Mouse (Mus musculus) layer of hippocampus, adult 18-20 months (tissue): ENCODE data around the gene Commd1. TPM values are rescaled to one million over a fixed set of nuclear protein-coding genes. Genes with fewer than 3 reads are reported as not detected.

Experiments used
- DNase-seq, 2 experiments: peaks; one replicate each; pipeline ENCODE4 v3.0.0; 2022; ENCODE audit warnings: low spot score in 2 of 2
- total RNA-seq, 2 experiments: library from RNA; stranded (reverse); gene quantifications; 2 replicates each; pipeline ENCODE4 v1.2.3; 2021

Gene Commd1
- total RNA-seq, 2 experiments from 2014 or later = 58.4 to 63.7 TPM

DNA sequence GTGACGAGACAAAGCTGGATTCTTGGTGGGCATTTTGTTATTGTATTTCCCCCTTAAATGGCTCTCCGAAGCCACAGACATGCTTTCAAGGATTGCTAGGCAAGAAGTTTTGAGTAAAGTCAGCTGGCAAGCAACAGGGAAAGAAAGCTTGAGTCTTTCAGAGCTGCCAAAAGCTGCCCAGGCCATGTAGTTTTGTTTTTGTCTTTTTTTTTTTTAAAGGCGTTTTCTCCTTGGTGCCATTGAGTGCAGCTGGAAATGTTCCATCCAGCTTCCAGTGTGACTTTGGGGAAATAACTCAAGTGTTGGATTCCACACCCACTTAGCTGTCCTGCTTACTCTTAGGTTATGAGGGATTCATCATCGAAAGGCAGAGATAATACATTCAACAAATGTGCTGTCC lies 120.9 kb downstream of the Commd1 start:
- no peak for DNase-seq

DNA sequence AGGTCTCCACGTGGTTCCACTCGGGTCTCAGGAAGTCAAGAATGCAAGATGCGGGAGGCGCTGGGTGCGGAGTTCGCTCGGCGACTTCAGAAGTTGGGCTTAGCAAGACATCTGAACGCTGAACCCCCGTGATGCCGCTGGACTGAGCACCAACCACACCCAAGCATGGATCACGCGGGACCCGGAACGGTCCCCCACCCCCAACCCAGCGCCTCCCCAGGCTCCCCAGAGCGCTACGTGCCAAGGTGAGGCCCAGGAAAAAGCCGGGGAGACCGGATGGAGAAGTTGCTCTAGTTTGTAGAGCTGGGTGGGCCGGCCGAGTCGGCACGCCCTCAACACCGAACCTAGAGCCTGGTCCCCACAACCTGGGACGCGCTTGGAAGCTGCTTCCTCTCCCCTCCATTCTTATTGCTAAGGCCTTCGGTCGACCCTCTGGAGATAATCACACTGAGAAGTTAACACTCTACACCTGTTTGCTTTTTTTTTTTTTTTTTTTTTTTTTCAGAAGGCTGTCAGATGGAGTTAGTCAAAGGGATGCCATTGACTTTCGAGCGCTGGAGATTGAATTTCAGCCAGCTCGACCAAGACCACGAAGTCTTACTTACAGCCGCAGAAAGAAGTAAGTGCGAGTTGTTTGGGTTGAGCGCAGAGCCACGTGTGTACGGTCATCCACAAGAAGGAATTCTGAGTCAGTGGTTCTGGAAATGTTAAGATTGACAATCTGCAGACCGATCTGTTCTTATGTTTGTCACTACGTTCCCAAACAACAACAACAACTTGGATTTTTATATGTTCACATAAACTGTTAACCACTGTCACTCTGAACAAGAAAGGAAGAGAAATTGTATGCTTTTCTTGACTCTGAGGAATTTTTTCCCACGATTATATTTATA lies 121.6 kb downstream of the Commd1 start, which contains the start of gene B3gnt2:
TSS of gene B3gnt2 (minus strand) at position 627 of the 893 bp plus-strand sequence.
- no peak for DNase-seq

DNA sequence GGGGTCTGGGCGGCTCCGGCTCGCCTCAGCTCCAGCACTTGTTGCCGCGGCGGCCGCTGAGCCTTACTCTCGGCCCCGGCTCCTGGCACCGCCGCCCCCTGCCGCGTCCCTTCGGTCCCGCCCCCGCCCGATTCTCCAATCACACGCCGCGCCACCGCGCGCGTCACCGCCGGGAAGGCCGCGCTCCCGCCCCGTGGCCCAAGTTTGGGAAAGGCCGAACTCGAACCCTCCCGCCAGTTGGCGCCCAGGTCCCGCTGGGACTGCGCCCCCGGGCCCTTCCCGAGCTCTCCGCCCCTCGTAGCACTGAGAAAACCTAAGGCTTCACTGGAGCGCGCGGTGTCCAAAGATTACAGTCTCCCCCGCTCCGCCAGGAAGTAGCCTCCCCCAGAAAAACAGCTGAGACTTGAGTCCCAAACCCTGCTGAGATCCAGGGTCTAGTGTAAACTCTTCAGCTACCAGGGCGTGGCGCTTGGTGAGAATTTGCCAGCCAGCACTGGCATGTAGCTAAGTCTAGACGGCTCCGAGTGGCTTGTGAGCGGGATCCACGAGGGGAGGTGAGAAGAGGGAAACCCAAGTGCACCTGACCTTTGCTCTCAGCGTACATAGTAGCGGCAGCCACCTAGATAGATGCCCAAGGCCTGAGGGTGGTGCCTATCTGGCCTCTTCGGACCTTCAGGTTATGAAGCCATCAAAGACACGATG lies 122.4 kb downstream of the Commd1 start:
- peak; percentile 69 to 82 for DNase-seq

DNA sequence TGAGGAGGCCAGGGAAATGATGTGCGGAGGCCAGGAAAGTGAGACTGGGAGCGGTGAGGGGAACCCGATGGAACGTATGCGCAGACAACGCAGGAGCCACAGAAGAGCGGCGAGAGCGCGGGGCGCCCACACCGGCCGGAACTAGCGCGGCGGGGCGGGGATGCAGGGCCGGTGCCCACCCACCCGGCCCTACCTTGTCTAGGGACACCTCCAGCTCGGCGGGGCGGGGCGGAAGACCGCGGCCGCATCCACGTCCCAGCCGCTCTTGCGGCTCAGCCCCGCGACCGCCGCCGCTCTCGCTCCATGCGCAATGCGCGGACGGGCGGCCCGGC lies 122.9 kb downstream of the Commd1 start:
- no peak for DNase-seq

DNA sequence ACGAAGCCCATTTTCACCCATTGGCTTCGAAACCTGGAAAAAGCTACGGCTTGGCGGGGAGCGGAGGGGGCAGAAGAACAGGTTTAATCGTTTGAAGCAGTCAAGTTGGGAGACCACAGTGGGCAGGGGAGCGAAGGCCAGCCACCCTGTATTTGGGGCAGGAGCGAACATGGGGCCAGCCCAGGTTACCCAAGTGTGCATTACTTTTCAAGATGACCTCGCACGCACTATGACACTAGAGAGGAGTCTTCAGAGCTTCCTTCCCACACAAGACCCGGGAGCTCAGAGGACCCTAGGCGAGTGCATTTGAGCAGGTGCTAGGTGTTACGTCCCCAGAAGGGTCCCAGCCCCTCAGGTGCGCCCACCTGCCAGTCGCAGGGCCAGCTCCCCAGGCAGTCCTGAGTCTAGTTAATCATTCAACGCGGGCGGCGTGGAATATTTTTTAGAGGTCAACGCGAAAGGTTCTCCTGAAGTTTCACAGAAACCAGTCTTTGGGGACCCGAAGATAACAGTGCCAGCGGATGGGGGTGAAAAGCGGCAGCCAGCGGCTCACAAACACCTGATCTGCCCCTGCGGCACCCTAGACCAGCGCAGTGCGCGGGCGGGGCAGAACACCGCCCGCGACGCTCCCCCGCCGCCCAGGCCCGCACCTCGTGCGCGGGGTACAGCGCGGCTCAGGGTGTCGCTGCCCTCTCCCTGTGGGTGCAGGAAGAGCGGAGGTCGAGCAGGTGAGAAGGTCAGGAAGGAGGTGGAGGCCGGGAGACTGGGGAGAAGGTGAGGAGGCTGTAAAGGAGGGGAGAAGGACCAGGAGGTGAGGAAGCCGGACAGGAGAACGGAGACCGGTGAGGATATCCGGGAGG lies 123.5 kb downstream of the Commd1 start:
- DNase-seq = no peak

DNA sequence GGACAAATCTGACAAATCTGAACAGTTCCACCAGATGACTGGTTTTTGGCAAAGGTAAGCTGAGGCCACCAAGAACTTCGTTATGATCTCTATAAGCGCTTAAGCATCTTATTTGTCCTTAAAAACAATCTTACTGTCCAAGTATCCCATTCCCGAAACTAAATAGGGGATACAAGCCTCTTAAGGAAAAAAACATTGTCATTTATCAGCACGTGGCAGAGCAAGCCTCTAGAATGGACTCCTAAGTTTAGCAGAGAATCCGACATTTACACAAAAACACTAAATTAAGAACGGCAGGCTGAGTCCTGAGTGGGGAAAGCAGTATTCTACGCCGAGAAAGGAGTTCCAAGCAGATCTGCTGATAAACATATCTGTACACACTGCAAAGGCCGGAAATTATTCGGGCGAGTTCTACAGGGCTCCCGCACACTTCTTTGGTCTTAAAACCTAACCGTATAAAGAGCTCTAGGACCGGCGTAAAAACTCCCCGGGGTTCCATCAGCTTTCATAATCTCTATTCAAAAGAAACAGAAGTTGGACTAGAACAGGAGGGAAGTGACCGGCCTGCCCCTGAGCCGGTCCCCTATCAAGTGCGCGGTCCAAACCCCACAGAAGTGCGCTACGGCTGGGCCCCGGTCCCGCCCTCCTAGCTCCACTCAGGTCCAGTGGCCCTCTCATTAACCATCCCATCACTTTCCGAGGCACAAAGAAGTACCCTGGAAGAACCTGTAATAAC lies 124.3 kb downstream of the Commd1 start:
- DNase-seq = no peak

DNA sequence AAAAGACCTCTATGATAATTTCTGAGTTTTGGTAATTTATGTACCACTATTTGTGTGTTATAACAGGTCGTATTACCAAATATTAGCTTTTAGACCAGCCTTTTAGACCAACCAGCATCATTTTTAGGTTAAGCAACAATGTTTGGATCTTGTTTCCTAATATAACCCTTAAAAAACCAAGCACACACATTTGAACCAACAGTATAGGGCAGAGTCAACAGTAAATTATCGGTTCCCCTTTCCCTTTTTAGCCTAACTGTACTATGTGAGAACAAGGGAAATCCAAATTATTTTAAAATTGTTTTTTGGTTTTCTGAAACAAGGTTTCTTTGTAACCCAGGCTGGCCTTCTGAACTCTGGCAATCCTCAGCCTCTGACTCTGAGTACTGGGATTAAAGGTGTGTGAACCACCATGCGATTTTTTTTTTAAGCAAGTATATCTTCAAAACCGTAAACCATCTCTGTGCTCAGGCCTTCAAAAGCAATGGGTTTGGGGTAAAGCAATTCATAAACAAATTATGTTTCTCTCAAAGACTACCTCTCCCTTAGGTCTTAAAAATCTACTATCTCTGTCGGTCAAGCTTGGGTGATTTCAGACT lies 125.0 kb downstream of the Commd1 start:
- DNase-seq = no peak

DNA sequence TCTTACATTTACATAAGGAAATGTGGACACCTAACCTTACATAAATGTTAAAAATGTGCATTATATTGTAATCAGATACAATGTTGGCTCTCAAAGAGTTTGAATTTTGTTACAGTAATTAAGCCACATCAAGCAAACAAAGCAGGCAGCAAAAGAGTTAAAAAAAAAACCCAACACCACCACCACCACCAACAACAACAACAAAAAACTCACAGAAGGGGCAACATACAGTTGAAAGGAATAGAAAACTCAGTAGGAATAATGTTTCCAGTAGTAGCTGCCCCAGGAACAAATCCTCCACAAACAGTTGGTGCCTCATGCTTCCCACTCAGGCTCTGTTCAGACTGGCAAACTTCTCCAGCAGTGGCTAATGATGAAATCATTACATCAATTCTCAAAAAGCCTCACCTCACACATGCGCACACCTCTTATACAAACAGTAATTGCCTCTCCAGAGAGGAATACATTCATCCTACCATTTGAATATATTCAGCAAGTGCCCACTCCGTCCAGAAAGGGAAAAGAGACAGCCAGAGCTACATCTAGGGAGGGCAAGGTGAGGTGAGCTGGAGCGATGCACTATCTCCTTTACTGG lies 125.7 kb downstream of the Commd1 start:
- peak; percentile 43 to 67 for DNase-seq

DNA sequence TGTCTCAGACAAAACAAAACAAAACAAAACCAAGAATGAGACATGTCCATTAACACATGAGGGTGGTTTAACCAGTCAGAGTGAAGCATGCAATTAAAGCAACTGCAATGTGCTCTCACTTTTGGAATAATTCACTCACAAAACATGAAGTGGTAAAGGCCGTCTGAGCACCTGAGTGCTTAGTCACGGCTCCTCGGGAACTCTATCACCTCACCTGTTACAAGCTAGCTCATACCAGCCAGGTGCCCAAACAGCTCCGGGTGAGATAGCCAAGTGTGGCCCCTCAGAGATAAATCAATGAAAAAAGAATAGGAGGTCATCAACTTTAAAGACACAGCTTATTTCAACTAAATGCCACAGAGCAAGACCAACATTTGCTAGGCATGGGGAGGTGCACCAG lies 127.6 kb downstream of the Commd1 start:
- no peak for DNase-seq

DNA sequence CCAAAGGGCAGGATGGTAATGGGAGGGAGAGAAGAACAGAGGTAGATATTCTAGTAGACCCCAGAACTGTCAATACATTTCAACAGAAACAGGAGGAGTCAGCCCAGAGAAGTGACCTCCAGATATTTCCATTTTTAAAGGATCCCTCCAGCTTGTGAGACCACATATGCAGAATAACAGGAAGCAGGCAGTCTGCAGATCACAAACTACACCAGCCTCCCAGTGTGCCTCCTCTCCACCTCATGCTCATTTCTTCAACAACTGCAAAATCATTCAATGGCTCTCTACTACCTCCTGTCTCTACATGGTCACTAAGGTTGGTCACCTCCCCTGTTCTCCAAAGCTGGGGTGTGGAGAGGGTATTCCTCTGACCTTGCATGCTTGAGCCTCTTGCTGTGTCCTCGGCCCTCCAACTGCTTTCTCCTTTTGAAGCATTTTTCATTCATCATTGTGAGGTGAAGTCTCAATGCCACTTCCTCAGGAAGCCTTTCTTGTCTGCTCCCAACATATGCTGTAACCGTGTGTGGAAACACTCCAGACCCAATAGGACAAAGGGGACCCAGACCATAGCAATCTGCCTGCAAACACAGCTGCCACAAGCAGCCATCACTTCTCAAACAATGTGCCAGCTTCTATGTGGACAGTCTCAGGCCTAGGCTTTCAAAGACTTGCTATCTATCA lies 128.6 kb downstream of the Commd1 start:
- DNase-seq = no peak

DNA sequence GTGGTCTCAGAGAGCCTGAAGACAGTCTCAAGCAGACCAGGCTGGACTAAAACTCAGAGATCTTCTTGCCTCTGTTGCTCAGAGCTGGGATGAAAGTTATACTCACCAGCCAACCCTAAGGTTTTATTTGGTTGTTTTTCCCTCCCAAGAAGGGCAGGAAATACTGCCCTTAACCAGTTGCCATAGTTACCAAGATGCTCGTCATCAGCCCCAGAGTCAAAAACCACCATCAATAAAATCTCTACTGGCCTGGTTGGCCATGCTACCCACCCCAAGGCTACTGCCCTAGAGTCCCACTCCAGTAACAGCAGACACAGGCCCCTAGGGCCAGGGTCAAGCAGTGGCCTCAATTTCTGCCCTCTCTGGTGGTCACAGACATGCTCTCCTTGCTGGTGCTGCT lies 129.7 kb downstream of the Commd1 start:
- DNase-seq = no peak

DNA sequence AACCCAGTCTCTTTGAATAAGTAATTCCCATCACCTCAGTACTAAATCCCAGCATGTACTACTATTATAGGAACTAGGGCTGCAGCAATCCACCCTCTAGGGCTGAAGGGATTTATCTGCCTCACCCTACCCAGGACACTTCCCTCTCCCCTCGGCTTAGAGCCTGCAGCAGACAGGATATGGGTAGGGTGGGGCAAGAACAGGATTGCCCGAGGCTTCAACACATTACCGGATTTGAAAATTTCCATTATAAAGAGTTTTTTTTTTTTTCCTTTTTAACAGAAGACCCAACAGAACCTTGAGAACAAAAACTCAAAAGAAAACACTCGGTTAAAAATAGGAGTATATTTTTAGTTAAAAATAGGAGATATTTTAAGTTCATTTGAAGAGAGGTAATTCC lies 130.8 kb downstream of the Commd1 start:
- DNase-seq = no peak

DNA sequence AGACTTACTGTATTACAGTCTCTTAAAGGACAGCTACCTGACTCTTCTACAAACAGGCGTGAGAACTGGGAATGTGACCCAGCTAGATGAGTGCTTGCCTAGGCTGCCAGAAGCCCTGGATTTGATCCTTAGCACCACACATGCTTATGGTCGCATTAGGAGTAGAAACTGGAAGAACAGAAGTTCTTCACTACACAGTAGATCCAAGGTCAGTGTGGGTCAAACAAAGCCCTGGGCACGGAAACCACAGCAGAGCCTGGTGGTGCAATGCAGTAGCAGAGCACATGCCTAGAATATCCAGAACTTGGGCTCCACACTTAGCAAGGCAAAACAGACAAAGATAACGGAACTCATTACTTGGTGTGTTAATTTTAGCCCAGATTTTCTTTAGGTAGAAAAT lies 132.1 kb downstream of the Commd1 start:
- DNase-seq = no peak

DNA sequence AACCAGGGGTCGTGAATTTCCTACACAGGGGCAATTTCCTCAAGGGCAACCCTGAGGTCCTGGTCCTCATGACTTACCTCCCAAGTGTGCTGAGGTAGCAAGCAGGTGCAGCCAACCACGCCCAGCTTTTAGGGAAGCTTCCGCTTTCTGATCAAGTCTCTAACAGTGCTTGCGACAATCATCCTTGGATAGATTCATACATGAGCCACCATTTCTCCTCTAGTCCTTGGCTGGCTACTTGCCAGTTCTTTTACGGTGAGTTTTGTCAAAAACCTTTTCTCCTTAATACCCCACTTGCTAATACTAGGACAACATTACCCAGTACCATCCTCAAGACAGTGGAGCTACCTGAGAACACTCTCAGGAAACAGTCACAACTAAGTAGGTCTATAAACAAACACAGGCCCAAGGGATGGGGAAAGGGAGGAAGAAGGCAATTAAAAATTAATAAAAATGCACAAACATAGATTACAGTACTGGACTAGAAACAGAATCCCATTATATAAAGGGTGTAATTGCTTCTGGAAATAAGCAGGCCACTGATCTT lies 133.5 kb downstream of the Commd1 start:
- DNase-seq = no peak

DNA sequence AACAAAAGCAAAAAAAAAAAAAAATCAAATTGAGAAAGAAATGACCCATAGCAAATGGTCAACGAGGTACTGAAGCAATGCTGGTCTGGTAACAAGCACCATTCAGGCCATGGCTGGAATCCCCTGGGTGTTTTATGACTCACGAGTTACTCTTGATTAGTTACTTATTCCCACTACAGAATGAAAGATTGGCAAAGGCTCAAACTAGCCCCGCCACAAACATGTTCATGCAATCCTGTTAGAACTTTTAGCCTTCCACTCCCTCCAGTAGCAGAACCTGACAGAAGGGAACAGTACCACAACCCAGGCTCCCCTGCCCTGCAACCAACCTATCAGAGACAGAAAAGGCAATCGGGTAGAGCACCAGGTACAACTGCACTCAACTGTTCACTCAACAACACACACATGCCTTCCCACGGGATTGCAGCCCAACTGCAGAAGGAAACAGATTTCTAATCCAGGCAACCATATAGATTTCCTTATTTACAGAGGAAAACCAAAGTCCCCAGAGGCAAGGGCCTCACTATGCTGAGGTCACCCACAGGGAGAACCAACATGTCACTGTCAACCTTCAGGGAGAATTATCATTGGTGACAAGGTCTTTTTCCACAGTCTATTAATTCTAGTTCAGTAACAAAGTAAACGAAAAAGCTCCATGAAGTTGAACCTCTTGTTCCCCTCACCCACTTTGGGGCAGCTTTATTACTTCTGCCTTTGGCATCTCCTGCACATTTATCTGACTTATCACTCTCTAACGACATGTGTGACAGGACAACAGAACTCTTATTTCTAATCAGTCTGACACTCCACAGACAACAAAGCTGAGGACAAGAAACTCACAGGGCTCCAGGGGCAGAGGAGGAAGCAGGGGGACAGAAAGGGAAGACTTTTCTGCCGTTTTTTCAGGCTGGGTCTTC lies 134.2 kb downstream of the Commd1 start:
- no peak for DNase-seq

DNA sequence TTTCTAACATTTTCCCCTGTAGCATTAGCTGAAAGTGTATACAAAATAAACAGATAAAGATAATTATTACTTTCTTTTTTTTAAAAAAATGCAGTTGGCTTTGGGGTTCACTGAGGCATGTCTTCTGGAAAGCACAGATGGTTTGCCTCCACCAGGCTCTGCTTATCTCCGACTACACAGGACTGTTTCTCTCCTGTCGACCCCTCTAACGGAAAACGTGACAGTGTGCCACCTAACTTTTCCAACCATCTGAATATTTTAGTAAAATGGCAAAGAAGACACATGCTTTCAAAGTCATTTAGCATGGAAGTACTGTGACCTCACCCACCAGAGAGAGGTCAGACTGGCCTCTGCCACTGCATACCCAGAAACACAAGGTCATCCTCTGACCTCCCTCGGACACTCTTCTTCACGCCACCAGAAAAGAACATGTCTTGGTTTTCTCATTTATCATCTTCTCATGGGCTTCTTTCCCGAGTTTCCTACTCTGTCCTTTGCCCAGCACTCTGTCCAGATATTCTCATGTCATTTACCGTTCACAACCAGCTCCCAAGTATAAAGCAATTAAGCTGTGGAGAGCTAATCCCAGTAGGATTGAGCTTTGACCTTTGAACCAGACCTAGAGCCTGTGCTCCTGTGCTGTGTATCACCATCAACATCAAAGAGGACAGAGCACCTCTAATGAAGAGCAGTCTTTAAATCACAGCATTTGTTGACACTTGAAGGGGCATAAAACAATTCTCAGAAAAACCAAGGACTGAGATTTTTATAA lies 135.0 kb downstream of the Commd1 start:
- DNase-seq = no peak
